ENCODE assay signal across 22 mouse cellular contexts in genomic region chr16:62449735-62450134, GRCm38 (mm10).
DNase-seq lines count a peak whose midpoint lies in the region; ATAC-seq and TF ChIP-seq lines count a peak whose summit lies in the region.
"Had no signal": no experiment of that assay in that cellular context is flagged by ENCODE, and none has a peak within 500 bp of the region (broad histone marks: within the 10 kb centered on the region; RNA-seq: fewer than 3 reads in every experiment).

No protein-coding gene starts in this region.

- ATAC-seq in frontal cortex, adult (ENCODE audit: low TSS enrichment): peak; percentile 95
- ATAC-seq in neural tube, embryonic 15.5 days (ENCODE audit: low FRiP score): no peak
- ATAC-seq in hindbrain, postnatal 0 days: no peak
- ATAC-seq: activated CD4-positive, CD25-positive, alpha-beta regulatory T cell, adult 4 months; CD4-positive, CD25-positive, alpha-beta regulatory T cell, adult 4 months; Patski had no signal

- TF ChIP-seq CTCF in olfactory bulb, adult 2 months (IDR thresholded peaks at IDR 0.05; ENCODE audit: insufficient read depth, low read depth, low read length): no peak
- no peak for TF ChIP-seq CTCF in hindbrain, postnatal 0 days (IDR thresholded peaks at IDR 0.05; ENCODE audit: low read depth)

- 0 out of 2 replicates have a peak, but pooled peaks cover 2% of the 10 kb centered on the region for H3K4me1 ChIP-seq in olfactory bulb, adult 2 months (ENCODE audit: control insufficient read depth, insufficient read depth, low read length)
- H3K4me1 ChIP-seq in neural tube, embryonic 15.5 days: no peaks in the 10 kb centered on the region
- H3K4me1 ChIP-seq in hindbrain, postnatal 0 days (ENCODE audit: insufficient read depth, low read length): no peaks in the 10 kb centered on the region

- H3K27ac ChIP-seq in olfactory bulb, adult 2 months (ENCODE audit: insufficient read depth, low read depth, low read length): peak overlapping the region; percentile 20; the same call in 1 of the 2 replicates
- H3K27ac ChIP-seq in neural tube, embryonic 15.5 days (replicated peaks): no peak overlapping the region
- no peak overlapping the region for H3K27ac ChIP-seq in hindbrain, postnatal 0 days

- DNase-seq in frontal cortex, adult 2 months (ENCODE audit: extremely low spot score in 1 of 2, low spot score in 1 of 2): no peak
- DNase-seq in brain, adult 2 months (ENCODE audit: low read depth, low spot score): peak; percentile 50
- DNase-seq in hindbrain, postnatal 0 days (ENCODE audit: low spot score): no peak
- DNase-seq: adrenal gland, adult 2 months; adrenal gland, adult 8-10 months; adrenal gland, postnatal 10 days; adrenal gland, postnatal 14 days; adrenal gland, postnatal 25 days; adrenal gland, postnatal 36 days; B cell, adult 2 months; cerebellum, adult 11 months; cerebellum, adult 11-12 months; cerebellum, adult 18-20 months; cerebellum, adult 2 months had no signal

- no peaks in the 10 kb centered on the region for H3K9me3 ChIP-seq in neural tube, embryonic 15.5 days (replicated peaks)
- no peaks in the 10 kb centered on the region for H3K9me3 ChIP-seq in hindbrain, postnatal 0 days (ENCODE audit: low read length)
- H3K9me3 ChIP-seq: G1E had no signal

- no peak overlapping the region for H3K4me3 ChIP-seq in olfactory bulb, adult 2 months (ENCODE audit: insufficient read depth, low read depth, low read length)
- H3K4me3 ChIP-seq in neural tube, embryonic 15.5 days (replicated peaks): no peak overlapping the region
- H3K4me3 ChIP-seq in hindbrain, postnatal 0 days (ENCODE audit: low read length): no peak overlapping the region

- no peaks in the 10 kb centered on the region for H3K36me3 ChIP-seq in neural tube, embryonic 15.5 days
- no peaks in the 10 kb centered on the region for H3K36me3 ChIP-seq in hindbrain, postnatal 0 days (ENCODE audit: insufficient read depth, low read length)
- H3K36me3 ChIP-seq: G1E had no signal

- WGBS in olfactory bulb, adult 2 months: 46% methylated on average over 3 of the region's 3 CpGs
- WGBS in neural tube, embryonic 15.5 days: 92% methylated on average over 3 of the region's 3 CpGs
- WGBS in hindbrain, postnatal 0 days: 95% methylated on average over 3 of the region's 3 CpGs

- no peak for TF ChIP-seq POLR2A in olfactory bulb, adult 2 months (IDR thresholded peaks at IDR 0.05; ENCODE audit: insufficient read depth, low read depth, low read length)

- no peak overlapping the region for H3K4me2 ChIP-seq in neural tube, embryonic 15.5 days
- no peak overlapping the region for H3K4me2 ChIP-seq in hindbrain, postnatal 0 days (ENCODE audit: low read depth, low read length)

- H3K27me3 ChIP-seq in neural tube, embryonic 15.5 days (replicated peaks): no peaks in the 10 kb centered on the region
- no peaks in the 10 kb centered on the region for H3K27me3 ChIP-seq in hindbrain, postnatal 0 days (ENCODE audit: insufficient read depth, low read length)
- H3K27me3 ChIP-seq: CH12.LX, Patski had no signal

- no peak overlapping the region for H3K9ac ChIP-seq in neural tube, embryonic 15.5 days (replicated peaks)
- no peak overlapping the region for H3K9ac ChIP-seq in hindbrain, postnatal 0 days (replicated peaks; ENCODE audit: low read length)
